Mouse (Mus musculus): ENCODE measurements around the gene Mta3. TPM values are rescaled to one million over a fixed set of nuclear protein-coding genes. Genes with fewer than 3 reads are reported as not detected.

Gene Mta3
- total and polyA plus RNA-seq, 2 experiments from 2014 or later = 35.7 to 38.9 TPM

- Histone ChIP-seq H3K9ac (no peak overlapping the region), H3K4me3 (ENCODE audit: low read depth, low read length) (no peak overlapping the region), H3K36me3 (ENCODE audit: insufficient read depth) (no peaks in the 10 kb centered on the region), H3K27me3 (ENCODE audit: insufficient read depth, low read length) (no peaks in the 10 kb centered on the region), H3K4me1 (ENCODE audit: insufficient read depth) (0 out of 2 replicates have a peak, but pooled peaks cover 7% of the 10 kb centered on the region), H3K4me2 (ENCODE audit: low read depth) (no peak overlapping the region), H3K27ac (ENCODE audit: low read depth, low read length) (no peak overlapping the region), H3K9me3 (ENCODE audit: low read length) (no peaks in the 10 kb centered on the region)
- DNase-seq (no peak), ATAC-seq (no peak)
- no peak for TF ChIP-seq CTCF (IDR thresholded peaks at IDR 0.05; ENCODE audit: low read depth)
- 85% methylated on average over 8 of the region's 8 CpGs for WGBS
Observed at GRCm38 (mm10) chr17:83845538-83845937, 139.6 kb downstream of the Mta3 start.

GRCm38 (mm10) chr17:83846301-83847021 lies 140.5 kb downstream of the Mta3 start:
- no peak overlapping the region for H3K4me3 ChIP-seq (ENCODE audit: low read depth, low read length)
- WGBS = 82% methylated on average over 21 of the region's 21 CpGs
- ATAC-seq (no peak), DNase-seq (no peak)
- TF ChIP-seq CTCF (IDR thresholded peaks at IDR 0.05; ENCODE audit: low read depth) = no peak
- H3K27ac ChIP-seq (ENCODE audit: low read depth, low read length) = no peak overlapping the region
- no peaks in the 10 kb centered on the region for H3K9me3 ChIP-seq (ENCODE audit: low read length)
- H3K27me3 ChIP-seq (ENCODE audit: insufficient read depth, low read length) = no peaks in the 10 kb centered on the region
- H3K9ac ChIP-seq = no peak overlapping the region
- no peak overlapping the region for H3K4me2 ChIP-seq (ENCODE audit: low read depth)
- no peaks in the 10 kb centered on the region for H3K36me3 ChIP-seq (ENCODE audit: insufficient read depth)
- 0 out of 2 replicates have a peak, but pooled peaks cover 7% of the 10 kb centered on the region for H3K4me1 ChIP-seq (ENCODE audit: insufficient read depth)

GRCm38 (mm10) chr17:83847100-83847499 lies 141.1 kb downstream of the Mta3 start:
- Histone ChIP-seq H3K9ac (no peak overlapping the region), H3K4me2 (ENCODE audit: low read depth) (no peak overlapping the region), H3K4me3 (ENCODE audit: low read depth, low read length) (no peak overlapping the region), H3K27ac (ENCODE audit: low read depth, low read length) (no peak overlapping the region), H3K36me3 (ENCODE audit: insufficient read depth) (no peaks in the 10 kb centered on the region), H3K27me3 (ENCODE audit: insufficient read depth, low read length) (no peaks in the 10 kb centered on the region), H3K4me1 (ENCODE audit: insufficient read depth) (0 out of 2 replicates have a peak, but pooled peaks cover 7% of the 10 kb centered on the region), H3K9me3 (ENCODE audit: low read length) (no peaks in the 10 kb centered on the region)
- WGBS = 86% methylated on average over 6 of the region's 6 CpGs
- ATAC-seq (no peak), DNase-seq (no peak)
- no peak for TF ChIP-seq CTCF (IDR thresholded peaks at IDR 0.05; ENCODE audit: low read depth)

GRCm38 (mm10) chr17:83847815-83848214 lies 141.9 kb downstream of the Mta3 start, which contains the start of gene Haao:
Haao (minus strand) TSS chr17:83847963.
- H3K4me1 ChIP-seq (ENCODE audit: insufficient read depth) = 0 out of 2 replicates have a peak, but pooled peaks cover 7% of the 10 kb centered on the region
- H3K4me2 ChIP-seq (ENCODE audit: low read depth) = no peak within 1 kb of the TSS
- H3K27me3 ChIP-seq (ENCODE audit: insufficient read depth, low read length) = no peaks in the 10 kb centered on the region
- ATAC-seq (no peak), DNase-seq (no peak)
- 89% methylated on average over 3 of the region's 3 CpGs for WGBS
- no peak within 1 kb of the TSS for H3K27ac ChIP-seq (ENCODE audit: low read depth, low read length)
- TF ChIP-seq CTCF (IDR thresholded peaks at IDR 0.05; ENCODE audit: low read depth) = no peak
- no peaks in the 10 kb centered on the region; the same call in 1 of the 2 replicates for H3K36me3 ChIP-seq (ENCODE audit: insufficient read depth)
- no peaks in the 10 kb centered on the region for H3K9me3 ChIP-seq (ENCODE audit: low read length)
- H3K9ac ChIP-seq = no peak within 1 kb of the TSS
- H3K4me3 ChIP-seq (ENCODE audit: low read depth, low read length) = no peak within 1 kb of the TSS

- Histone ChIP-seq H3K36me3 (ENCODE audit: insufficient read depth) (no peaks in the 10 kb centered on the region; the same call in 1 of the 2 replicates), H3K4me3 (ENCODE audit: low read depth, low read length) (no peak overlapping the region), H3K9me3 (ENCODE audit: low read length) (no peaks in the 10 kb centered on the region), H3K4me2 (ENCODE audit: low read depth) (no peak overlapping the region), H3K9ac (no peak overlapping the region), H3K27ac (ENCODE audit: low read depth, low read length) (no peak overlapping the region), H3K27me3 (ENCODE audit: insufficient read depth, low read length) (no peaks in the 10 kb centered on the region), H3K4me1 (ENCODE audit: insufficient read depth) (0 out of 2 replicates have a peak, but pooled peaks cover 7% of the 10 kb centered on the region)
- TF ChIP-seq CTCF (IDR thresholded peaks at IDR 0.05; ENCODE audit: low read depth) = no peak
- no peak for DNase-seq
- ATAC-seq = no peak
- 70% methylated on average over 4 of the region's 4 CpGs for WGBS
Observed at GRCm38 (mm10) chr17:83848482-83848881, 142.5 kb downstream of the Mta3 start.

GRCm38 (mm10) chr17:83849081-83849675 lies 143.2 kb downstream of the Mta3 start:
- ATAC-seq = peak; percentile 66
- Histone ChIP-seq H3K36me3 (ENCODE audit: insufficient read depth) (no peaks in the 10 kb centered on the region; the same call in 1 of the 2 replicates), H3K9ac (no peak overlapping the region), H3K27me3 (ENCODE audit: insufficient read depth, low read length) (no peaks in the 10 kb centered on the region), H3K27ac (ENCODE audit: low read depth, low read length) (no peak overlapping the region), H3K4me1 (ENCODE audit: insufficient read depth) (0 out of 2 replicates have a peak, but pooled peaks cover 7% of the 10 kb centered on the region), H3K9me3 (ENCODE audit: low read length) (no peaks in the 10 kb centered on the region), H3K4me3 (ENCODE audit: low read depth, low read length) (no peak overlapping the region), H3K4me2 (ENCODE audit: low read depth) (no peak overlapping the region)
- 32% methylated on average over 12 of the region's 12 CpGs for WGBS
- no peak for TF ChIP-seq CTCF (IDR thresholded peaks at IDR 0.05; ENCODE audit: low read depth)
- DNase-seq = no peak

- ATAC-seq (no peak), DNase-seq (no peak)
- Histone ChIP-seq H3K36me3 (ENCODE audit: insufficient read depth) (no peaks in the 10 kb centered on the region; the same call in 1 of the 2 replicates), H3K9me3 (ENCODE audit: low read length) (no peaks in the 10 kb centered on the region), H3K27ac (ENCODE audit: low read depth, low read length) (no peak overlapping the region), H3K4me1 (ENCODE audit: insufficient read depth) (0 out of 2 replicates have a peak, but pooled peaks cover 7% of the 10 kb centered on the region), H3K27me3 (ENCODE audit: insufficient read depth, low read length) (no peaks in the 10 kb centered on the region), H3K9ac (no peak overlapping the region), H3K4me2 (ENCODE audit: low read depth) (no peak overlapping the region), H3K4me3 (ENCODE audit: low read depth, low read length) (no peak overlapping the region)
- TF ChIP-seq CTCF (IDR thresholded peaks at IDR 0.05; ENCODE audit: low read depth) = no peak
- 83% methylated on average over 5 of the region's 5 CpGs for WGBS
Observed at GRCm38 (mm10) chr17:83849717-83850116, 143.8 kb downstream of the Mta3 start.
